Mouse (Mus musculus) heart, embryonic 14.5 days (tissue): Measurements from ENCODE around the gene Ccdc186. TPM values are rescaled to one million over a fixed set of nuclear protein-coding genes. Genes with fewer than 3 reads are reported as not detected.

Source experiments
- ATAC-seq: fragments of 200-750 bp; cut with Nextera tagmentation; 2 replicates; pipeline ENCODE4 v1.8.0; 2017; ENCODE audit warnings: low read depth, moderate TSS enrichment; ENCODE audit not compliant: insufficient number of reproducible peaks, insufficient read depth, low FRiP score
- H3K27ac ChIP-seq, 2 experiments: fragments of 200-500 bp in 1 of 2; fragments of 300-500 bp in 1 of 2; sonication (generic) in 1 of 2; replicated peaks in 1 of 2; 2 replicates each; pipeline ENCODE4 v1.5.1; 2012 to 2014; ENCODE audit warnings: low read depth in 2 of 2, low read length in 2 of 2, control low read depth in 1 of 2, mild to moderate bottlenecking in 1 of 2, mixed read lengths in 1 of 2; ENCODE audit not compliant: control insufficient read depth in 1 of 2, insufficient read depth in 1 of 2
- H3K27me3 ChIP-seq: fragments of 300-500 bp; sonication (generic); 2 replicates; pipeline ENCODE4 v1.6.1; 2014; ENCODE audit warnings: mild to moderate bottlenecking, low read length, control low read depth; ENCODE audit not compliant: control insufficient read depth, insufficient read depth
- H3K36me3 ChIP-seq: fragments of 300-500 bp; sonication (generic); 2 replicates; pipeline ENCODE4 v1.6.1; 2014; ENCODE audit warnings: mild to moderate bottlenecking, control low read depth, low read length, mixed read lengths; ENCODE audit not compliant: control insufficient read depth, insufficient read depth
- H3K4me1 ChIP-seq, 2 experiments: fragments of 200-500 bp in 1 of 2; fragments of 300-500 bp in 1 of 2; sonication (generic) in 1 of 2; 2 replicates each; pipeline ENCODE4 v1.6.1; 2012 to 2014; ENCODE audit warnings: low read length in 2 of 2, control low read depth in 1 of 2, mixed read lengths in 1 of 2; ENCODE audit not compliant: control insufficient read depth in 2 of 2, insufficient read depth in 2 of 2
- H3K4me2 ChIP-seq: fragments of 300-500 bp; sonication (generic); 2 replicates; pipeline ENCODE4 v1.6.1; 2014; ENCODE audit warnings: mild to moderate bottlenecking, low read length
- H3K4me3 ChIP-seq, 2 experiments: fragments of 200-500 bp in 1 of 2; fragments of 300-500 bp in 1 of 2; sonication (generic) in 1 of 2; 2 replicates each; pipeline ENCODE4 v1.5.1; 2012 to 2014; ENCODE audit warnings: low read length in 2 of 2, mild to moderate bottlenecking in 2 of 2, control low read depth in 1 of 2, low read depth in 1 of 2, moderate library complexity in 1 of 2; ENCODE audit not compliant: control insufficient read depth in 1 of 2, insufficient read depth in 1 of 2
- H3K9ac ChIP-seq: fragments of 300-500 bp; sonication (generic); 2 replicates; pipeline ENCODE4 v1.6.1; 2014; ENCODE audit warnings: mild to moderate bottlenecking, low read length
- H3K9me3 ChIP-seq: fragments of 300-500 bp; sonication (generic); 2 replicates; pipeline ENCODE4 v1.6.1; 2016; ENCODE audit warnings: low read length, control low read depth; ENCODE audit not compliant: control insufficient read depth
- WGBS: fragments of 180-500 bp; shearing (Covaris S2); extraction: QIAGEN DNeasy Blood & Tissue Kit; methylation state at CpG from one replicate; pipeline ENCODE4 v1.1.7; 2014; 5-methylcytosine and 5-hydroxymethylcytosine counted together
- polyA plus RNA-seq: library from polyadenylated mRNA; unstranded; fragments of >200 nt; fragmentation: Nextera tagmentation; extraction: Ambion mirVana; gene quantifications from 2 replicates; pipeline ENCODE4 v1.2.1, GENCODE M21; 2014

Gene Ccdc186
- polyA plus RNA-seq, 1 experiment from 2014 or later: 20.4 TPM

GRCm38 (mm10) chr19:56830163-56830562 is 8.2 kb upstream of the Ccdc186 start:
- Histone ChIP-seq H3K9me3 (no peaks in the 10 kb centered on the region), H3K27ac (no peak overlapping the region), H3K4me3 (no peak overlapping the region), H3K4me1 (peaks cover 0 to 3% of the 10 kb centered on the region in 2 experiments; a peak in 1 of 4 replicates), H3K9ac (no peak overlapping the region), H3K27me3 (0 out of 2 replicates have a peak, but pooled peaks cover 5% of the 10 kb centered on the region), H3K4me2 (no peak overlapping the region), H3K36me3 (no peaks in the 10 kb centered on the region)
- no peak for ATAC-seq
- WGBS: 93% methylated on average over 4 of the region's 4 CpGs

- H3K9ac ChIP-seq: no peak overlapping the region
- WGBS: 91% methylated on average over 9 of the region's 9 CpGs
- H3K4me3 ChIP-seq: no peak overlapping the region
- no peak overlapping the region for H3K4me2 ChIP-seq
- ATAC-seq: no peak
- H3K27ac ChIP-seq: no peak overlapping the region
- H3K9me3 ChIP-seq: no peaks in the 10 kb centered on the region
- 0 out of 2 replicates have a peak, but pooled peaks cover 9% of the 10 kb centered on the region for H3K27me3 ChIP-seq
- H3K4me1 ChIP-seq: peaks cover 0 to 3% of the 10 kb centered on the region in 2 experiments; a peak in 1 of 4 replicates
- no peaks in the 10 kb centered on the region for H3K36me3 ChIP-seq
Observed at GRCm38 (mm10) chr19:56829267-56829666, 7.3 kb upstream of the Ccdc186 start.

- Histone ChIP-seq H3K9me3 (no peaks in the 10 kb centered on the region), H3K4me2 (no peak overlapping the region), H3K4me1 (peaks cover 0 to 3% of the 10 kb centered on the region in 2 experiments; a peak in 1 of 4 replicates), H3K36me3 (no peaks in the 10 kb centered on the region), H3K27me3 (0 out of 2 replicates have a peak, but pooled peaks cover 9% of the 10 kb centered on the region), H3K27ac (no peak overlapping the region), H3K4me3 (no peak overlapping the region), H3K9ac (no peak overlapping the region)
- ATAC-seq: no peak
- 70% methylated on average over 11 of the region's 11 CpGs for WGBS
Observed at GRCm38 (mm10) chr19:56828305-56828704, 6.3 kb upstream of the Ccdc186 start.

GRCm38 (mm10) chr19:56826047-56826631 is 4.1 kb upstream of the Ccdc186 start, which contains the start of gene Tdrd1:
Tdrd1 (plus strand) TSS chr19:56826209.
- 46% methylated on average over 44 of the region's 44 CpGs for WGBS
- no peak for ATAC-seq
- Histone ChIP-seq H3K36me3 (no peaks in the 10 kb centered on the region), H3K4me1 (peaks cover 4 to 7% of the 10 kb centered on the region in 2 experiments), H3K4me2 (peak within 1 kb of the TSS; percentile 63), H3K27ac (no peak within 1 kb of the TSS), H3K9ac (no peak within 1 kb of the TSS), H3K4me3 (peak within 1 kb of the TSS; percentile 2 to 10; a peak in 2 of 4 replicates), H3K9me3 (no peaks in the 10 kb centered on the region), H3K27me3 (0 out of 2 replicates have a peak, but pooled peaks cover 9% of the 10 kb centered on the region)

- H3K27me3 ChIP-seq: 0 out of 2 replicates have a peak, but pooled peaks cover 9% of the 10 kb centered on the region
- peak overlapping the region; percentile 70 for H3K4me2 ChIP-seq
- H3K27ac ChIP-seq: peak overlapping the region in 1 of 2 experiments; percentile 10; a peak in 1 of 4 replicates
- H3K36me3 ChIP-seq: no peaks in the 10 kb centered on the region
- H3K9me3 ChIP-seq: no peaks in the 10 kb centered on the region
- 23% methylated on average over 10 of the region's 10 CpGs for WGBS
- peaks cover 18 to 34% of the 10 kb centered on the region in 2 experiments for H3K4me1 ChIP-seq
- ATAC-seq: 0 out of 2 replicates have a peak, but pooled peaks have one; percentile 3
- peak overlapping the region; percentile 79 to 87 for H3K4me3 ChIP-seq
- H3K9ac ChIP-seq: peak overlapping the region; percentile 92
Observed at GRCm38 (mm10) chr19:56822448-56822836, 452 bp upstream of the Ccdc186 start.

- H3K4me3 ChIP-seq: peak overlapping the region; percentile 79 to 87
- peak overlapping the region; percentile 76 for H3K4me2 ChIP-seq
- ATAC-seq: no peak
- H3K36me3 ChIP-seq: no peaks in the 10 kb centered on the region
- no peaks in the 10 kb centered on the region for H3K9me3 ChIP-seq
- H3K27ac ChIP-seq: peak overlapping the region in 1 of 2 experiments; percentile 84; a peak in 2 of 4 replicates
- peaks cover 28 to 47% of the 10 kb centered on the region in 2 experiments for H3K4me1 ChIP-seq
- WGBS: 7% methylated on average over 22 of the region's 22 CpGs
- 0 out of 2 replicates have a peak, but pooled peaks cover 4% of the 10 kb centered on the region for H3K27me3 ChIP-seq
- peak overlapping the region; percentile 92 for H3K9ac ChIP-seq
Observed at GRCm38 (mm10) chr19:56821040-56821797, 771 bp downstream of the Ccdc186 start.

GRCm38 (mm10) chr19:56817851-56818526 is 4.0 kb downstream of the Ccdc186 start:
- H3K4me2 ChIP-seq: peak overlapping the region; percentile 63
- no peaks in the 10 kb centered on the region for H3K9me3 ChIP-seq
- H3K36me3 ChIP-seq: peaks cover 14% of the 10 kb centered on the region
- H3K27me3 ChIP-seq: no peaks in the 10 kb centered on the region
- peak overlapping the region; percentile 48 for H3K9ac ChIP-seq
- peak overlapping the region in 1 of 2 experiments; percentile 17; a peak in 2 of 4 replicates for H3K4me3 ChIP-seq
- 0 out of 2 replicates have a peak, but pooled peaks have one; percentile 20 for ATAC-seq
- H3K27ac ChIP-seq: peak overlapping the region; percentile 87 to 93
- 10% methylated on average over 14 of the region's 14 CpGs for WGBS
- H3K4me1 ChIP-seq: peaks cover 27 to 59% of the 10 kb centered on the region in 2 experiments
